In the genomic region with DNA sequence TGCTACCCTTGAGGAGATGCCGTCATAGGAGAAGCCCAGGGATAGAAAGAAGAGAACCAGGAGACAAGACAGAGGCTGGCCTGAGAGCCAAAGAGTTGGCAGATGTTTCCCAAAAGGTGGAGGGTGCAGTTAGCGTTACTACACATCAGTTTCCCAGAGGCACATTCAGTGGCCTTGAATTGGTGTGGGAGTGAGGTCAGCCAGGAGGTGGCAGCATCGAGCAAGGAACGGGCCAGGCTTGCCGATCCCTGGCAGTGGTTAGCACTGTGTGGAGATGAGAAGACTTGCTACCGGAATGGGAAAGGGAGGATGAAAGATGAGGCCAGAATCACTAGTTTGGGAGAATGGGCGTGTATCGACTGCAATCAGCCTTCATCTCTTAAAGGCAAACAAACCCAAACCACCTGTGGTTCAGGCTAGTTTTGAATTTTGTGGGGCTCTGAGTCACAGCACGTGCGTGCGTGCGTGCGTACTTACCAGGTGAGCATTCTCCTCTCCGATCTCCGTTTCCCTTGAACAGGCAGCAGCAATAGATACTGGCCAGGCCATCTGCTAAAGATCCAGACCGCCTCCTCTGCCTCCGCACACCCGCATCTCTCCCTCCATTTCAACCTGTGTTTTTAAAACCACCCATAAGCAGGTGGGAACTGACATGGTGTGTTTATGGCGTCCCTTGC, we compare ENCODE assay signal across 8 mouse cellular contexts. TPM values are rescaled to one million over a fixed set of nuclear protein-coding genes. Genes with fewer than 3 reads are reported as not detected.
A peak's percentile ranks its signal among the peaks of the same experiment; 100 is the strongest.
DNase-seq lines count a peak whose midpoint lies in the region; ATAC-seq and TF ChIP-seq lines count a peak whose summit lies in the region.

No protein-coding gene starts in this region.

- WGBS in hindbrain, embryonic 16.5 days: 53% methylated on average over 19 of the region's 19 CpGs

- H3K4me3 ChIP-seq in hindbrain, embryonic 16.5 days (ENCODE audit: low read length): no peak overlapping the region
- H3K4me3 ChIP-seq in left cerebral cortex, adult 2 months: no peak overlapping the region

- intact Hi-C loops in left cerebral cortex, adult 2 months (cut with DNase I): loop anchor here (1.0 to 10.0 kb wide), 2 partner anchors 79 to 359 kb away; no protein-coding TSS in a partner anchor

- peak; percentile 94 for TF ChIP-seq CTCF in Patski (IDR thresholded peaks at IDR 0.05)
- TF ChIP-seq CTCF in left cerebral cortex, adult 2 months (IDR thresholded peaks at IDR 0.05): peak; percentile 85

- H3K9ac ChIP-seq in hindbrain, embryonic 16.5 days (ENCODE audit: low read depth, low read length): no peak overlapping the region

- H3K4me2 ChIP-seq in hindbrain, embryonic 16.5 days (ENCODE audit: low read length): no peak overlapping the region

- CTCF ChIA-PET in Patski (lab: Charles Lee): interaction anchor here (0.8 to 5.7 kb wide), 10 partner anchors 15 to 83 kb away, joined by 3 to 40 read pairs (median 6); no protein-coding TSS in a partner anchor

- POLR2A ChIA-PET in Patski (lab: Charles Lee): interaction anchor here (1.4 kb wide), 1 partner anchor 80 kb away, joined by 3 read pairs; no protein-coding TSS in a partner anchor

- DNase-seq in Patski (ENCODE audit: low read depth, low spot score): no peak
- DNase-seq in cerebellum, adult 9-10 months: peak; percentile 79
- DNase-seq in frontal cortex, adult 2 months (ENCODE audit: extremely low spot score in 1 of 2, low spot score in 1 of 2): peak; percentile 53 to 93
- peak; percentile 78 to 91 for DNase-seq in left cerebral cortex, adult 2 months (ENCODE audit: extremely low spot score in 1 of 2, low spot score in 2 of 2)
- peak; percentile 75 for DNase-seq in right cerebral cortex, postnatal 25 days
- peak; percentile 91 for DNase-seq in urinary bladder, postnatal 25 days (ENCODE audit: low spot score)

- no peaks in the 10 kb centered on the region for H3K27me3 ChIP-seq in Patski
- H3K27me3 ChIP-seq in hindbrain, embryonic 16.5 days (replicated peaks; ENCODE audit: control insufficient read depth, insufficient read depth, low read length): no peaks in the 10 kb centered on the region

- no peaks in the 10 kb centered on the region for H3K36me3 ChIP-seq in hindbrain, embryonic 16.5 days (ENCODE audit: control insufficient read depth, insufficient read depth, low read length)

- ATAC-seq in Patski: peak; percentile 14
- ATAC-seq in hindbrain, embryonic 16.5 days: peak; percentile 92
- peak; percentile 95 for ATAC-seq in megakaryocyte progenitor cell, adult 5-6 weeks (replicated peaks; ENCODE audit: poor library complexity)

- H3K27ac ChIP-seq in hindbrain, embryonic 16.5 days (ENCODE audit: low read depth, low read length): no peak overlapping the region
- H3K27ac ChIP-seq in left cerebral cortex, adult 2 months: no peak overlapping the region

- in situ Hi-C loops in Patski (cut with MboI; ENCODE audit: low pct_unique_long_range_greater_than_20kb): loop anchor here (5.0 kb wide), 1 partner anchor 82 kb away; no protein-coding TSS in a partner anchor

- H3K9me3 ChIP-seq in hindbrain, embryonic 16.5 days (ENCODE audit: control insufficient read depth, low read length): no peaks in the 10 kb centered on the region

- no peaks in the 10 kb centered on the region for H3K4me1 ChIP-seq in hindbrain, embryonic 16.5 days (ENCODE audit: control insufficient read depth, insufficient read depth, low read depth, low read length)

RNA-seq across cellular contexts. Expression of gene Tnnt2, which starts 29.5 kb away (rescaled TPM):
- 1.1 TPM for polyA plus RNA-seq in Patski (2021)
- polyA plus RNA-seq in frontal cortex, adult 2 months (2012; rRNA removed): 11.6 and 13.8 TPM in 2 replicates
- polyA plus RNA-seq in hindbrain, embryonic 16.5 days (2015; fragmentation: Nextera tagmentation; extraction: Ambion mirVana): 1.5 and 8.3 TPM in 2 replicates
- 1 to 10 TPM; 7.5 to 8.9 TPM for total RNA-seq in left cerebral cortex, adult 2 months (2021)
- not detected in 2 replicates for total RNA-seq in megakaryocyte progenitor cell, adult 5-6 weeks (2015)
- not detected in 2 replicates for total RNA-seq in megakaryocyte progenitor cell, adult 5-6 weeks (2017)

RNA-seq across cellular contexts. Expression of gene Lad1, which starts 47.3 kb away (rescaled TPM):
- 138 TPM for polyA plus RNA-seq in Patski (2021)
- polyA plus RNA-seq in frontal cortex, adult 2 months (2012; rRNA removed): 1.6 and 1.8 TPM in 2 replicates
- polyA plus RNA-seq in hindbrain, embryonic 16.5 days (2015; fragmentation: Nextera tagmentation; extraction: Ambion mirVana): 0.47 and 0.93 TPM in 2 replicates
- under 1 TPM; 0.95 to 0.98 TPM for total RNA-seq in left cerebral cortex, adult 2 months (2021)
- not detected in 2 replicates for total RNA-seq in megakaryocyte progenitor cell, adult 5-6 weeks (2015)
- not detected in 2 replicates for total RNA-seq in megakaryocyte progenitor cell, adult 5-6 weeks (2017)

RNA-seq across cellular contexts. Expression of gene Pkp1, which starts 53.4 kb away (rescaled TPM):
- 0.03 TPM for polyA plus RNA-seq in Patski (2021)
- polyA plus RNA-seq in frontal cortex, adult 2 months (2012; rRNA removed): 0.24 and 0.40 TPM in 2 replicates
- 0.09 and 0.14 TPM in 2 replicates for polyA plus RNA-seq in hindbrain, embryonic 16.5 days (2015; fragmentation: Nextera tagmentation; extraction: Ambion mirVana)
- under 1 TPM; 0.25 to 0.40 TPM for total RNA-seq in left cerebral cortex, adult 2 months (2021)
- total RNA-seq in megakaryocyte progenitor cell, adult 5-6 weeks (2015): not detected in 2 replicates
- total RNA-seq in megakaryocyte progenitor cell, adult 5-6 weeks (2017): not detected in 2 replicates

Comparison
In these comparisons a context has a peak if more than half of its experiments do, and no peak if none do; other contexts are left out.
1. ATAC-seq: peak in every context shown above with its lines; median percentile 95 in megakaryocyte progenitor cell, adult 5-6 weeks; 92 in hindbrain, embryonic 16.5 days; 14 in Patski.
2. RNA of gene Lad1, which starts 47.3 kb away (polyA plus RNA-seq): 138 TPM in Patski (single experiment); 1.6 to 1.8 TPM in frontal cortex, adult 2 months and 0.47 to 0.93 TPM in hindbrain, embryonic 16.5 days; every median in the first group is over 10 times any median in the second.